Mouse (Mus musculus): Measurements from ENCODE around the gene Sh3gl1.

DNA sequence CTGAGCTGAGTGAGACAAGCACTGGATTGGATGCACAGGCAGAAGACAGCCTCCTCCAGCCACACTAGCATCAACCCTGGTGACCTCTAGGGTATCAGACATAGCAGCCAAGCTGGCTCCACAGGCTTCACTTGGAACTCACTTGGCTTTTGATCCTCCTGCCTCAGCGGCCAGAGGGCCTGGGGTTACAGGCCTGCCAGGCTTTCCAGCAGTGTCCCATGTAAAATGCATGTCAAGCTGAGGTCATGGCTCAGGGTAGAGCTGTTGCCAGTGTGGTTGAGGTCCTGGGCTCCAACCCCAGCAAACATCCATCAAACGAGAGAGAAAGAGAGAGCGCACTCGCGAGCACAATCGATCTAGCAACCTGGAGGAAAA is 1.7 kb downstream of the Sh3gl1 start:
- TF ChIP-seq POLR2A (IDR thresholded peaks at IDR 0.05; ENCODE audit: borderline replicate concordance, insufficient read depth, low read length), result no peak
- TF ChIP-seq CTCF (IDR thresholded peaks at IDR 0.05; ENCODE audit: borderline replicate concordance, insufficient read depth, low read depth, low read length), result no peak
